Mouse (Mus musculus): ENCODE results near the gene Celf6. TPM values are rescaled to one million over a fixed set of nuclear protein-coding genes. Genes with fewer than 3 reads are reported as not detected.
A peak's percentile ranks its signal among the peaks of the same experiment; 100 is the strongest.

Gene Celf6
- 10 to 100 TPM; 36.2 to 36.4 TPM for total RNA-seq (2021)
- long read RNA-seq, transcript Celf6-201 (12 exons, 2,765 nt), result major isoform, 26 of 40 reads
- long read RNA-seq, partial matches to known transcripts, result 3 of 40 reads
- long read RNA-seq, other reads (novel, unspliced or antisense), result 10 of 40 reads

- DNase-seq (ENCODE audit: low spot score in 2 of 2), result peak; percentile 93 to 96
Observed at GRCm38 (mm10) chr9:59577844-59578504, at the start of gene Celf6. Celf6 (plus strand) TSS chr9:59577917.

- no peak for DNase-seq (ENCODE audit: low spot score in 2 of 2)
Observed at GRCm38 (mm10) chr9:59528274-59528673, 49.4 kb upstream of the Celf6 start.

- no peak for DNase-seq (ENCODE audit: low spot score in 2 of 2)
Observed at GRCm38 (mm10) chr9:59531645-59532044, 46.1 kb upstream of the Celf6 start.

GRCm38 (mm10) chr9:59533422-59533821 lies 44.3 kb upstream of the Celf6 start:
- DNase-seq (ENCODE audit: low spot score in 2 of 2), result no peak

- no peak for DNase-seq (ENCODE audit: low spot score in 2 of 2)
Observed at GRCm38 (mm10) chr9:59533889-59534288, 43.8 kb upstream of the Celf6 start.

- DNase-seq (ENCODE audit: low spot score in 2 of 2), result no peak
Observed at GRCm38 (mm10) chr9:59537651-59538050, 40.1 kb upstream of the Celf6 start.

- peak; percentile 78 to 82 for DNase-seq (ENCODE audit: low spot score in 2 of 2)
Observed at GRCm38 (mm10) chr9:59539441-59540137, 38.1 kb upstream of the Celf6 start, which contains the start of the genes Hexa and Tmem202. Hexa (plus strand) TSS chr9:59539540. Tmem202 (minus strand) TSS chr9:59539847.

GRCm38 (mm10) chr9:59541617-59542016 lies 36.1 kb upstream of the Celf6 start:
- no peak for DNase-seq (ENCODE audit: low spot score in 2 of 2)

- no peak for DNase-seq (ENCODE audit: low spot score in 2 of 2)
Observed at GRCm38 (mm10) chr9:59542766-59543324, 34.9 kb upstream of the Celf6 start.

GRCm38 (mm10) chr9:59544739-59545138 lies 33.0 kb upstream of the Celf6 start:
- DNase-seq (ENCODE audit: low spot score in 2 of 2), result no peak

GRCm38 (mm10) chr9:59547869-59548268 lies 29.8 kb upstream of the Celf6 start:
- no peak for DNase-seq (ENCODE audit: low spot score in 2 of 2)

- DNase-seq (ENCODE audit: low spot score in 2 of 2), result no peak
Observed at GRCm38 (mm10) chr9:59548961-59549487, 28.7 kb upstream of the Celf6 start.

GRCm38 (mm10) chr9:59550077-59550476 lies 27.6 kb upstream of the Celf6 start:
- no peak for DNase-seq (ENCODE audit: low spot score in 2 of 2)

- no peak for DNase-seq (ENCODE audit: low spot score in 2 of 2)
Observed at GRCm38 (mm10) chr9:59551017-59551416, 26.7 kb upstream of the Celf6 start.

GRCm38 (mm10) chr9:59551620-59552031 lies 26.1 kb upstream of the Celf6 start:
- no peak for DNase-seq (ENCODE audit: low spot score in 2 of 2)

GRCm38 (mm10) chr9:59552610-59553009 lies 25.1 kb upstream of the Celf6 start:
- no peak for DNase-seq (ENCODE audit: low spot score in 2 of 2)

- no peak for DNase-seq (ENCODE audit: low spot score in 2 of 2)
Observed at GRCm38 (mm10) chr9:59553719-59554118, 24.0 kb upstream of the Celf6 start.

- peak; percentile 71 to 78 for DNase-seq (ENCODE audit: low spot score in 2 of 2)
Observed at GRCm38 (mm10) chr9:59565600-59565999, 12.1 kb upstream of the Celf6 start.

- peak; percentile 67 to 80 for DNase-seq (ENCODE audit: low spot score in 2 of 2)
Observed at GRCm38 (mm10) chr9:59567111-59567510, 10.6 kb upstream of the Celf6 start.

- no peak for DNase-seq (ENCODE audit: low spot score in 2 of 2)
Observed at GRCm38 (mm10) chr9:59571852-59572251, 5.9 kb upstream of the Celf6 start.

GRCm38 (mm10) chr9:59577401-59577800 lies 316 bp upstream of the Celf6 start:
- no peak for DNase-seq (ENCODE audit: low spot score in 2 of 2)

- no peak for DNase-seq (ENCODE audit: low spot score in 2 of 2)
Observed at GRCm38 (mm10) chr9:59578505-59578867, 769 bp downstream of the Celf6 start.
